Mouse (Mus musculus) liver, embryonic 11.5 days (tissue): Measurements from ENCODE around the gene Lrp6. TPM values are rescaled to one million over a fixed set of nuclear protein-coding genes. Genes with fewer than 3 reads are reported as not detected.

Source experiments
- ATAC-seq: fragments of 200-750 bp; cut with Nextera tagmentation; replicated peaks from 2 replicates; pipeline ENCODE4 v1.8.0; 2017; ENCODE audit warnings: moderate number of reproducible peaks, mild to moderate bottlenecking, moderate TSS enrichment, moderate library complexity; ENCODE audit not compliant: low FRiP score
- DNase-seq: peaks from one replicate; pipeline ENCODE4 v3.0.0-alpha.2; 2017; ENCODE audit warnings: low spot score
- H3K27ac ChIP-seq: fragments of 300-500 bp; sonication (generic); 2 replicates; pipeline ENCODE4 v1.5.1; 2014; ENCODE audit warnings: mild to moderate bottlenecking, low read depth, low read length, control low read depth
- H3K27me3 ChIP-seq: fragments of 300-500 bp; sonication (generic); replicated peaks from 2 replicates; pipeline ENCODE4 v1.6.1; 2014; ENCODE audit warnings: low read length, mixed read lengths; ENCODE audit not compliant: control insufficient read depth, insufficient read depth
- H3K36me3 ChIP-seq: fragments of 300-500 bp; sonication (generic); 2 replicates; pipeline ENCODE4 v1.6.1; 2014; ENCODE audit warnings: mild to moderate bottlenecking, low read length, moderate library complexity, mixed read lengths; ENCODE audit not compliant: control insufficient read depth, insufficient read depth
- H3K4me1 ChIP-seq: fragments of 300-500 bp; sonication (generic); replicated peaks from 2 replicates; pipeline ENCODE4 v1.6.1; 2014; ENCODE audit warnings: low read length, mixed read lengths; ENCODE audit not compliant: control insufficient read depth, insufficient read depth
- H3K4me2 ChIP-seq: fragments of 300-500 bp; sonication (generic); 2 replicates; pipeline ENCODE4 v1.6.1; 2014; ENCODE audit warnings: mild to moderate bottlenecking, control low read depth, moderate library complexity
- H3K4me3 ChIP-seq: fragments of 300-500 bp; sonication (generic); 2 replicates; pipeline ENCODE4 v1.5.1; 2014; ENCODE audit warnings: low read depth, low read length, control low read depth
- H3K9ac ChIP-seq: fragments of 300-500 bp; sonication (generic); 2 replicates; pipeline ENCODE4 v1.6.1; 2014; ENCODE audit warnings: low read depth, low read length, control low read depth
- H3K9me3 ChIP-seq: fragments of 300-500 bp; sonication (generic); 2 replicates; pipeline ENCODE4 v1.6.1; 2016; ENCODE audit warnings: low read length, inconsistent platforms, mixed read lengths; ENCODE audit not compliant: control insufficient read depth
- WGBS: fragments of 180-500 bp; shearing (Covaris S2); extraction: QIAGEN DNeasy Blood & Tissue Kit; methylation state at CpG from one replicate; pipeline ENCODE4 v1.1.7; 2014; 5-methylcytosine and 5-hydroxymethylcytosine counted together
- polyA plus RNA-seq: library from polyadenylated mRNA; unstranded; fragments of >200 nt; fragmentation: Nextera tagmentation; extraction: Ambion mirVana; gene quantifications from 2 replicates; pipeline ENCODE4 v1.2.1, GENCODE M21; 2014

The Lrp6 gene
- polyA plus RNA-seq, 1 experiment from 2014 or later: 17.1 TPM

DNA sequence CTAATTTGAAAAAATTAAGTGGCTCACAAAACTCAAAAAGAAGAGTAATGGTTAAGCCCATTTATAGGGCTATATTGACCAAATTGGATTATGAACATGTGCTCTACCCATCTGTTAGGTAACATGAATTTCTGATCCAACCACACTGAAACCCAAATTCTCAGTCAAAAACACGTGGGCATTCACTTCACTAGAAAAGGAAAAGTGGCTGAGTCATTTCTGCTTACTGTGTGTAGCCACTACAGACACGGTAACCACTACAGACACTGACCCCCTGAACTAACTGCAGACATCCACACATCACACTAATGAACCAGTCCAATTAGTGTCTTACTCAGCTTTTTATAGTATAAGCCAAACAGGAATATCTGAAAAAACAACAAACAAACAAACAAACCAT lies 22.7 kb downstream of the Lrp6 start:
- no peaks in the 10 kb centered on the region for H3K27me3 ChIP-seq
- DNase-seq: no peak
- no peak overlapping the region for H3K4me3 ChIP-seq
- ATAC-seq: peak; percentile 53; the same call in 1 of the 2 replicates
- H3K9me3 ChIP-seq: peaks cover 3% of the 10 kb centered on the region
- peaks cover 29% of the 10 kb centered on the region for H3K4me1 ChIP-seq
- peaks cover 8% of the 10 kb centered on the region; the same call in 1 of the 2 replicates for H3K36me3 ChIP-seq
- H3K9ac ChIP-seq: no peak overlapping the region
- H3K27ac ChIP-seq: 0 out of 2 replicates have a peak overlapping the region, but pooled peaks have one; percentile 5
- WGBS: 45% methylated on average over 2 of the region's 2 CpGs
- no peak overlapping the region for H3K4me2 ChIP-seq

- no peak for ATAC-seq
- Histone ChIP-seq H3K36me3 (peaks cover 8% of the 10 kb centered on the region; the same call in 1 of the 2 replicates), H3K9me3 (peaks cover 3% of the 10 kb centered on the region), H3K4me2 (no peak overlapping the region), H3K27me3 (no peaks in the 10 kb centered on the region), H3K4me1 (peaks cover 34% of the 10 kb centered on the region), H3K4me3 (no peak overlapping the region), H3K27ac (no peak overlapping the region), H3K9ac (no peak overlapping the region)
- no peak for DNase-seq
Observed at GRCm38 (mm10) chr6:134543607-134544006, 23.2 kb downstream of the Lrp6 start.

- Histone ChIP-seq H3K9me3 (peaks cover 3% of the 10 kb centered on the region), H3K27ac (no peak overlapping the region), H3K4me3 (no peak overlapping the region), H3K4me1 (peaks cover 35% of the 10 kb centered on the region), H3K27me3 (no peaks in the 10 kb centered on the region), H3K4me2 (no peak overlapping the region), H3K36me3 (peaks cover 8% of the 10 kb centered on the region; the same call in 1 of the 2 replicates), H3K9ac (no peak overlapping the region)
- DNase-seq: no peak
- no peak for ATAC-seq
- 81% methylated on average over 2 of the region's 2 CpGs for WGBS
Observed at GRCm38 (mm10) chr6:134542374-134542773, 24.4 kb downstream of the Lrp6 start.

DNA sequence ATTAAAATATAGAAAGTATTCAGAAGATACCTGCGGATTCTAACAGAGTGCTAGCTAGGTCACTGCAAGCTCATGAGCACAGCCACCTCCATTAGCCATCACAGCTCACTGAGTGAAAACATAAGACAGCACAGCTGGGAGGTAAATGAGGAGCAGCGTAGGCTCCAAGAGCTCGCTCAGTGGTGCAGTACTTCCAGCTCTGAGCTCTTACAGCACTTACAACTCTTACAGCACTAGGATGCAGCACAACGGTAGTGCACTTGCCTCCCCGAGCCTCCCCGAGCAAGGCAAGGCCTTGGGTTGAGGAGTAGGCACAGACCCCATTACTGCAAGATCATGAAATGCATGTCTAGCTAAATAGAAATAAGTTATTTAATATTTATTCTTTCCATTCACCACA lies 26.6 kb downstream of the Lrp6 start:
- H3K4me2 ChIP-seq: 0 out of 2 replicates have a peak overlapping the region, but pooled peaks have one; percentile 10
- WGBS: 80% methylated on average over 6 of the region's 6 CpGs
- H3K9me3 ChIP-seq: peaks cover 3% of the 10 kb centered on the region
- H3K9ac ChIP-seq: no peak overlapping the region
- no peaks in the 10 kb centered on the region for H3K27me3 ChIP-seq
- H3K36me3 ChIP-seq: peaks cover 8% of the 10 kb centered on the region; the same call in 1 of the 2 replicates
- H3K4me1 ChIP-seq: peaks cover 29% of the 10 kb centered on the region
- no peak overlapping the region for H3K27ac ChIP-seq
- H3K4me3 ChIP-seq: no peak overlapping the region
- ATAC-seq (no peak), DNase-seq (no peak)

- no peak overlapping the region for H3K9ac ChIP-seq
- peak overlapping the region; percentile 57 for H3K4me2 ChIP-seq
- ATAC-seq (no peak), DNase-seq (no peak)
- H3K4me1 ChIP-seq: peaks cover 22% of the 10 kb centered on the region
- H3K27ac ChIP-seq: no peak overlapping the region
- peaks cover 8% of the 10 kb centered on the region; the same call in 1 of the 2 replicates for H3K36me3 ChIP-seq
- H3K27me3 ChIP-seq: no peaks in the 10 kb centered on the region
- H3K4me3 ChIP-seq: no peak overlapping the region
- WGBS: 49% methylated on average over 3 of the region's 3 CpGs
- H3K9me3 ChIP-seq: peaks cover 3% of the 10 kb centered on the region
Observed at GRCm38 (mm10) chr6:134539459-134539858, 27.3 kb downstream of the Lrp6 start.

- Histone ChIP-seq H3K9me3 (peaks cover 3% of the 10 kb centered on the region), H3K27me3 (no peaks in the 10 kb centered on the region), H3K27ac (peak overlapping the region; percentile 73), H3K36me3 (peaks cover 8% of the 10 kb centered on the region; the same call in 1 of the 2 replicates), H3K4me1 (peaks cover 17% of the 10 kb centered on the region), H3K4me3 (peak overlapping the region; percentile 15; the same call in 1 of the 2 replicates), H3K4me2 (peak overlapping the region; percentile 57), H3K9ac (no peak overlapping the region; the same call in 1 of the 2 replicates)
- ATAC-seq (peak; percentile 62), DNase-seq (no peak)
- WGBS: 63% methylated on average over 4 of the region's 4 CpGs
Observed at GRCm38 (mm10) chr6:134538805-134539204, 28.0 kb downstream of the Lrp6 start.

DNA sequence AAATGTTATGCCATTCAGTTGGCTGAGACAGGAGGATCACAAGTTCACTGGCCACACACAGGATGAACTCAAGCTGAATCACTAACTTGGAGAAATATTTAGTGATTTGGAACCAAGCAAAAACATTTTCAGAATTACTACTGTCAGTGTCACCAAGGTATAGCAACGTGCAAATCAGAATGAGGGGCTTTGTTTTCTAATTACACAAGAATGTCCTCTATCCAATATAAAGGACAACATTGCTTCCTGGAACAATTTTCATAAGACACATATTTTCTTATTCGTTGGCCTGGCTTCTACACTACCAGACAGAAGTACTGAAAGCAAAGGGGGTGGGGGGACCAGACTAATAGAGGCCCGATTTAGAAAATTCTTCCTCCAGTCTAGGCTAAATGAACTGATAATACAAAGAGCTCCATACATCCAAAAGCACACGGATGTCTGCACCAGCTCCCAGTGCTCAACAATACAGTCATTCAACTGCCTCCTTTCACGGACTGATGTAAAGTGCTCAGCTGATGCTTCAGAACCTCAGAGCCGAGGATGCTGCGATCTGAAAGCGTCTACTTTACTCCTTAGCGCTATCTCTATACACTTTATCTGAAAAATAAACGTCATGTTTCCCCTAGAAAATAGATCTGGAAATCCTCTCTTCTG lies 29.2 kb downstream of the Lrp6 start:
- Histone ChIP-seq H3K4me1 (peaks cover 24% of the 10 kb centered on the region), H3K4me2 (no peak overlapping the region), H3K9ac (no peak overlapping the region), H3K9me3 (peaks cover 3% of the 10 kb centered on the region), H3K27ac (no peak overlapping the region), H3K27me3 (no peaks in the 10 kb centered on the region), H3K4me3 (no peak overlapping the region), H3K36me3 (peaks cover 8% of the 10 kb centered on the region; the same call in 1 of the 2 replicates)
- 77% methylated on average over 10 of the region's 10 CpGs for WGBS
- no peak for ATAC-seq
- no peak for DNase-seq

- Histone ChIP-seq H3K4me2 (no peak overlapping the region), H3K4me3 (no peak overlapping the region), H3K9me3 (no peaks in the 10 kb centered on the region), H3K27me3 (no peaks in the 10 kb centered on the region), H3K36me3 (no peaks in the 10 kb centered on the region; the same call in 1 of the 2 replicates), H3K4me1 (peaks cover 28% of the 10 kb centered on the region), H3K27ac (no peak overlapping the region), H3K9ac (no peak overlapping the region)
- WGBS: 75% methylated on average over 7 of the region's 7 CpGs
- ATAC-seq: no peak
- no peak for DNase-seq
Observed at GRCm38 (mm10) chr6:134535169-134535568, 31.6 kb downstream of the Lrp6 start.

DNA sequence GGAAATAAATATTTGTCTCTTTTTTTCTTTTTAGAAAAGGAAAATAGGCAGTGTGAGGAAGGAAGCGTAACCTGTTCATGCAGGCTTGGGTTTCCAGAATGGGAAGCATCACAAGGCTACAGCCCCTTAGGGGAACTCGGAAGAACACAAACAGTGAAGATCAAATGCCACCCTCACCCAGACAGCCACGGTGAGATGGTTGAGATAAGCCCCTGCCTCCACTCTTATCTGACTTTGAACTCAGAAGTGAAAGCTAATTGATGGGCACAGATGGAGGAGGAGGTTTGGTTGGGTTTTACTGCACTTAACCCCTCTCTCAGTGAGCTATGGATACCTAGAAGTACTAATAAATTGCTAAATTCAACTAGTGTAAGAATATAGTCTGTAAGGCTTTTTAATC lies 33.7 kb downstream of the Lrp6 start:
- H3K9me3 ChIP-seq: no peaks in the 10 kb centered on the region
- ATAC-seq (no peak), DNase-seq (no peak)
- H3K4me2 ChIP-seq: no peak overlapping the region
- 51% methylated on average over 3 of the region's 3 CpGs for WGBS
- peaks cover 27% of the 10 kb centered on the region for H3K4me1 ChIP-seq
- no peak overlapping the region for H3K4me3 ChIP-seq
- no peaks in the 10 kb centered on the region; the same call in 1 of the 2 replicates for H3K36me3 ChIP-seq
- H3K9ac ChIP-seq: no peak overlapping the region
- no peaks in the 10 kb centered on the region for H3K27me3 ChIP-seq
- no peak overlapping the region for H3K27ac ChIP-seq
